In the genomic region with DNA sequence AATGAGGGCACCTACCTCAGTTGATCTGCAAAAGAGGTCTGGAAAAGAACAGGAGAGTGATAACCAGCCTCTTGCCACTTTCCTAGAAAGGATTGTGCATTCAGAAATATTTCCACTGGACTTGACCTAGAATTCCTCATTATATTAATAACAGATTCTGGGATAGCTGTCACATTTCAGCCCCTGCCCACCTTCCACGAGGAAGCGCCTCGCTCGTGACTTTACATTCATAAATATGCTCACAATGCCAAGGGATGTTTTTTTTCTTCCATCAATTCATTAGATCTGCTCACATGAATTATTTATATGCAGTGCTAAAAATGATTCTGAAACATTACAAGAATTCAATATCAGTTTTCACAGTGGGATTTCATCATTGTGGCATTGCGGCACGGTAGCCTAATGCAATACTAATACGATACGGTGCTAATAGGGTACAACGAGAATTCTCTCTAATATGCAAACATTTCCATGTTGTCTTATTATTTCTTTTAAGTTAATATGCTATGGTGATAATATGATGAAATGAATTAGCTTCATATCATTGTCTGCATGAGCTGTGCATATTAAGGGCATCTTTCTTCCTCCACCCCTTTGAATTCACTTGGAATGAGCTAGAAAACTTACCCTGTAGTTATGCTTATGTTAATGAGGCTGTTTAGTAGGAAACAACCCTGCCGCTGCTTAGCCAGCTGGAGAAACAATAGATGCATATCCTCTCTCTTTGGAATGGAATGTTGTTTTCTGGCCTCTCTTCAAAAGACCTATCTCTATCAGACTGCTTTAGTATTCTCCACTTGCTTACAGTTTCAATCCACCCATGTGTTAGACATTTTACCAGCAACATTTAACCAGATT, we compare ENCODE assay signal across 22 mouse cellular contexts.
A peak's percentile ranks its signal among the peaks of the same experiment; 100 is the strongest.
DNase-seq lines count a peak whose midpoint lies in the region; ATAC-seq and TF ChIP-seq lines count a peak whose summit lies in the region.
"Had no signal": no experiment of that assay in that cellular context is flagged by ENCODE, and none has a peak within 500 bp of the region (broad histone marks: within the 10 kb centered on the region; RNA-seq: fewer than 3 reads in every experiment).

No protein-coding gene starts in this region.

- peak; percentile 42 for DNase-seq in embryonic facial prominence, embryonic 14.5 days (ENCODE audit: low spot score)
- DNase-seq in embryonic facial prominence, embryonic 10.5 days (ENCODE audit: low spot score), result no peak
- no peak for DNase-seq in midbrain, embryonic 11.5 days (ENCODE audit: low spot score, missing footprints)
- DNase-seq in hindbrain, postnatal 0 days (ENCODE audit: low spot score), result no peak
- DNase-seq in layer of hippocampus, postnatal 10 days (ENCODE audit: low spot score in 2 of 2), result no peak
- no peak for DNase-seq in right cerebral cortex, adult 2 months (ENCODE audit: low spot score in 2 of 2)
- DNase-seq: adrenal gland, postnatal 14 days; cerebellum, adult 11 months; cerebellum, postnatal 14 days; embryo, embryonic 11 days; heart, postnatal 10 days; kidney, adult 8-10 months; kidney, postnatal 14 days; thymus, postnatal 14 days had no signal

- 70% methylated on average over 10 of the region's 10 CpGs for WGBS in embryonic facial prominence, embryonic 14.5 days
- 89% methylated on average over 10 of the region's 10 CpGs for WGBS in embryonic facial prominence, embryonic 10.5 days
- 46% methylated on average over 10 of the region's 10 CpGs for WGBS in midbrain, embryonic 13.5 days
- WGBS in midbrain, embryonic 11.5 days, result 86% methylated on average over 10 of the region's 10 CpGs
- WGBS in hindbrain, postnatal 0 days, result 48% methylated on average over 10 of the region's 10 CpGs

- no peaks in the 10 kb centered on the region for H3K27me3 ChIP-seq in embryonic facial prominence, embryonic 14.5 days (replicated peaks; ENCODE audit: control insufficient read depth, insufficient read depth, low read length)
- H3K27me3 ChIP-seq in embryonic facial prominence, embryonic 10.5 days (replicated peaks; ENCODE audit: low read depth, poor library complexity, severe bottlenecking), result no peaks in the 10 kb centered on the region
- no peaks in the 10 kb centered on the region for H3K27me3 ChIP-seq in midbrain, embryonic 13.5 days
- no peaks in the 10 kb centered on the region for H3K27me3 ChIP-seq in midbrain, embryonic 11.5 days (ENCODE audit: control insufficient read depth, insufficient read depth, low read length)
- no peaks in the 10 kb centered on the region for H3K27me3 ChIP-seq in hindbrain, postnatal 0 days (ENCODE audit: insufficient read depth, low read length)
- H3K27me3 ChIP-seq: limb, embryonic 15.5 days; Patski had no signal

- no peak for ATAC-seq in embryonic facial prominence, embryonic 14.5 days (ENCODE audit: low read depth)
- peak; percentile 81 for ATAC-seq in midbrain, embryonic 13.5 days
- no peak for ATAC-seq in midbrain, embryonic 11.5 days (ENCODE audit: low FRiP score)
- ATAC-seq in hindbrain, postnatal 0 days, result 0 out of 2 replicates have a peak, but pooled peaks have one; percentile 27
- no peak for ATAC-seq in granulocyte monocyte progenitor cell, adult 5-6 weeks (replicated peaks; ENCODE audit: poor library complexity, severe bottlenecking)
- ATAC-seq: activated CD4-positive, CD25-positive, alpha-beta regulatory T cell, adult 4 months; inflammation-experienced regulatory T-cells, adult 6 months; lung, postnatal 0 days; Patski had no signal

- TF ChIP-seq CTCF in hindbrain, postnatal 0 days (IDR thresholded peaks at IDR 0.05; ENCODE audit: low read depth), result no peak

- H3K4me1 ChIP-seq in embryonic facial prominence, embryonic 14.5 days (ENCODE audit: control insufficient read depth, insufficient read depth, low read length), result no peaks in the 10 kb centered on the region
- H3K4me1 ChIP-seq in embryonic facial prominence, embryonic 10.5 days, result no peaks in the 10 kb centered on the region
- H3K4me1 ChIP-seq in midbrain, embryonic 13.5 days (replicated peaks), result peaks cover 11% of the 10 kb centered on the region; the same call in 1 of the 2 replicates
- H3K4me1 ChIP-seq in midbrain, embryonic 11.5 days (ENCODE audit: control insufficient read depth, insufficient read depth, low read length), result no peaks in the 10 kb centered on the region
- no peaks in the 10 kb centered on the region for H3K4me1 ChIP-seq in hindbrain, postnatal 0 days (ENCODE audit: insufficient read depth, low read length)
- H3K4me1 ChIP-seq: limb, embryonic 15.5 days had no signal

- H3K9me3 ChIP-seq in embryonic facial prominence, embryonic 14.5 days (ENCODE audit: control insufficient read depth, low read length), result no peaks in the 10 kb centered on the region
- H3K9me3 ChIP-seq in embryonic facial prominence, embryonic 10.5 days, result no peaks in the 10 kb centered on the region
- no peaks in the 10 kb centered on the region for H3K9me3 ChIP-seq in midbrain, embryonic 13.5 days
- no peaks in the 10 kb centered on the region for H3K9me3 ChIP-seq in midbrain, embryonic 11.5 days (ENCODE audit: control insufficient read depth, low read length)
- H3K9me3 ChIP-seq in hindbrain, postnatal 0 days (ENCODE audit: low read length), result no peaks in the 10 kb centered on the region
- H3K9me3 ChIP-seq: limb, embryonic 15.5 days had no signal

- no peak overlapping the region for H3K4me3 ChIP-seq in embryonic facial prominence, embryonic 14.5 days (ENCODE audit: low read depth, low read length)
- H3K4me3 ChIP-seq in embryonic facial prominence, embryonic 10.5 days, result no peak overlapping the region
- no peak overlapping the region for H3K4me3 ChIP-seq in midbrain, embryonic 13.5 days (replicated peaks)
- H3K4me3 ChIP-seq in midbrain, embryonic 11.5 days (ENCODE audit: low read depth, low read length), result no peak overlapping the region
- no peak overlapping the region for H3K4me3 ChIP-seq in hindbrain, postnatal 0 days (ENCODE audit: low read length)
- H3K4me3 ChIP-seq: limb, embryonic 15.5 days had no signal

- no peak overlapping the region for H3K4me2 ChIP-seq in embryonic facial prominence, embryonic 14.5 days (ENCODE audit: low read depth, low read length)
- 0 out of 2 replicates have a peak overlapping the region, but pooled peaks have one; percentile 11 for H3K4me2 ChIP-seq in midbrain, embryonic 13.5 days (replicated peaks)
- no peak overlapping the region for H3K4me2 ChIP-seq in midbrain, embryonic 11.5 days
- H3K4me2 ChIP-seq in hindbrain, postnatal 0 days (ENCODE audit: low read depth, low read length), result no peak overlapping the region
- H3K4me2 ChIP-seq: heart, embryonic 11.5 days; limb, embryonic 15.5 days had no signal

- H3K36me3 ChIP-seq in embryonic facial prominence, embryonic 14.5 days (ENCODE audit: control insufficient read depth, insufficient read depth, low read length), result no peaks in the 10 kb centered on the region
- H3K36me3 ChIP-seq in embryonic facial prominence, embryonic 10.5 days (replicated peaks), result no peaks in the 10 kb centered on the region
- H3K36me3 ChIP-seq in midbrain, embryonic 13.5 days, result no peaks in the 10 kb centered on the region
- H3K36me3 ChIP-seq in midbrain, embryonic 11.5 days (ENCODE audit: control insufficient read depth, insufficient read depth, low read length), result no peaks in the 10 kb centered on the region
- H3K36me3 ChIP-seq in hindbrain, postnatal 0 days (ENCODE audit: insufficient read depth, low read length), result no peaks in the 10 kb centered on the region
- H3K36me3 ChIP-seq: limb, embryonic 15.5 days had no signal

- no peak overlapping the region for H3K27ac ChIP-seq in embryonic facial prominence, embryonic 14.5 days (replicated peaks; ENCODE audit: low read depth, low read length)
- H3K27ac ChIP-seq in embryonic facial prominence, embryonic 10.5 days (replicated peaks), result no peak overlapping the region
- peak overlapping the region; percentile 55 for H3K27ac ChIP-seq in midbrain, embryonic 13.5 days
- H3K27ac ChIP-seq in midbrain, embryonic 11.5 days (ENCODE audit: low read depth, low read length), result no peak overlapping the region
- no peak overlapping the region for H3K27ac ChIP-seq in hindbrain, postnatal 0 days
- H3K27ac ChIP-seq: limb, embryonic 15.5 days had no signal

- no peak overlapping the region for H3K9ac ChIP-seq in embryonic facial prominence, embryonic 14.5 days (ENCODE audit: low read depth, low read length)
- no peak overlapping the region for H3K9ac ChIP-seq in midbrain, embryonic 13.5 days (replicated peaks)
- no peak overlapping the region for H3K9ac ChIP-seq in midbrain, embryonic 11.5 days (ENCODE audit: low read length)
- no peak overlapping the region for H3K9ac ChIP-seq in hindbrain, postnatal 0 days (replicated peaks; ENCODE audit: low read length)
- H3K9ac ChIP-seq: limb, embryonic 15.5 days had no signal

Comparison
In these comparisons a context has a peak if more than half of its experiments do, and no peak if none do; other contexts are left out.
1. ATAC-seq: peak in midbrain, embryonic 13.5 days (single experiment) and hindbrain, postnatal 0 days (single experiment); none in embryonic facial prominence, embryonic 14.5 days (single experiment), midbrain, embryonic 11.5 days (single experiment) and granulocyte monocyte progenitor cell, adult 5-6 weeks (single experiment).